Mouse (Mus musculus) kidney, postnatal 0 days (tissue): Measurements from ENCODE around the gene Dct. TPM values are rescaled to one million over a fixed set of nuclear protein-coding genes. Genes with fewer than 3 reads are reported as not detected.

Experiments
- ATAC-seq: fragments of 200-750 bp; cut with Nextera tagmentation; replicated peaks from 2 replicates; pipeline ENCODE4 v1.8.0; 2017; ENCODE audit warnings: low read depth, moderate number of reproducible peaks, moderate TSS enrichment, moderate library complexity; ENCODE audit not compliant: low FRiP score
- DNase-seq: peaks from one replicate; pipeline ENCODE4 v3.0.0-alpha.2; 2016; ENCODE audit warnings: low spot score
- H3K27ac ChIP-seq: fragments of 300-500 bp; sonication (generic); 2 replicates; pipeline ENCODE4 v1.5.1; 2014; ENCODE audit warnings: mild to moderate bottlenecking
- H3K27me3 ChIP-seq: fragments of 300-500 bp; sonication (generic); 2 replicates; pipeline ENCODE4 v1.6.1; 2014; ENCODE audit warnings: low read length, mixed read lengths; ENCODE audit not compliant: insufficient read depth
- H3K36me3 ChIP-seq: fragments of 300-500 bp; sonication (generic); 2 replicates; pipeline ENCODE4 v1.6.1; 2014; ENCODE audit warnings: low read length, mixed read lengths; ENCODE audit not compliant: insufficient read depth
- H3K4me1 ChIP-seq: fragments of 300-500 bp; sonication (generic); replicated peaks from 2 replicates; pipeline ENCODE4 v1.6.1; 2014; ENCODE audit warnings: antibody characterized with exemption, low read length, mixed read lengths; ENCODE audit not compliant: insufficient read depth
- H3K4me2 ChIP-seq: fragments of 300-500 bp; sonication (generic); 2 replicates; pipeline ENCODE4 v1.6.1; 2014; ENCODE audit warnings: mild to moderate bottlenecking, low read length, moderate library complexity, mixed read lengths
- H3K4me3 ChIP-seq: fragments of 300-500 bp; sonication (generic); replicated peaks from 2 replicates; pipeline ENCODE4 v1.5.1; 2014; ENCODE audit warnings: low read depth, low read length
- H3K9ac ChIP-seq: fragments of 300-500 bp; sonication (generic); 2 replicates; pipeline ENCODE4 v1.6.1; 2014; ENCODE audit warnings: low read depth, low read length
- H3K9me3 ChIP-seq: fragments of 300-500 bp; sonication (generic); replicated peaks from 2 replicates; pipeline ENCODE4 v1.6.1; 2016; ENCODE audit warnings: low read length, inconsistent platforms, mixed read lengths
- CTCF ChIP-seq: IDR thresholded peaks from 2 replicates; pipeline ENCODE4 v1.5.1; 2016; ENCODE audit warnings: antibody characterized with exemption, low read depth, mild to moderate bottlenecking, moderate library complexity
- WGBS: fragments of 180-500 bp; shearing (Covaris S2); extraction: QIAGEN DNeasy Blood & Tissue Kit; methylation state at CpG from one replicate; pipeline ENCODE4 v1.1.7; 2014; 5-methylcytosine and 5-hydroxymethylcytosine counted together
- polyA plus RNA-seq: library from polyadenylated mRNA; unstranded; fragments of >200 nt; fragmentation: Nextera tagmentation; extraction: Ambion mirVana; gene quantifications from 2 replicates; pipeline ENCODE4 v1.2.1, GENCODE M21; 2015

Dct gene
- polyA plus RNA-seq, 1 experiment from 2014 or later, result 0.45 TPM

GRCm38 (mm10) chr14:117993845-117994244 is 58.2 kb downstream of the Dct start:
- Histone ChIP-seq H3K4me2 (no peak overlapping the region), H3K4me1 (no peaks in the 10 kb centered on the region), H3K36me3 (no peaks in the 10 kb centered on the region), H3K27me3 (no peaks in the 10 kb centered on the region), H3K4me3 (no peak overlapping the region), H3K9ac (no peak overlapping the region), H3K9me3 (no peaks in the 10 kb centered on the region), H3K27ac (no peak overlapping the region)
- DNase-seq (no peak), ATAC-seq (no peak; the same call in 1 of the 2 replicates)
- WGBS, result 70% methylated on average over 6 of the region's 6 CpGs
- no peak for TF ChIP-seq CTCF

- H3K27ac ChIP-seq, result no peak overlapping the region
- no peak for TF ChIP-seq CTCF
- ATAC-seq, result no peak
- no peak overlapping the region for H3K4me2 ChIP-seq
- DNase-seq, result no peak
- no peaks in the 10 kb centered on the region for H3K4me1 ChIP-seq
- no peaks in the 10 kb centered on the region for H3K9me3 ChIP-seq
- no peak overlapping the region for H3K9ac ChIP-seq
- no peaks in the 10 kb centered on the region for H3K36me3 ChIP-seq
- H3K27me3 ChIP-seq, result no peaks in the 10 kb centered on the region
- 64% methylated on average over 8 of the region's 8 CpGs for WGBS
- no peak overlapping the region for H3K4me3 ChIP-seq
Observed at GRCm38 (mm10) chr14:117992600-117993256, 59.3 kb downstream of the Dct start.

GRCm38 (mm10) chr14:117990203-117990602 is 61.8 kb downstream of the Dct start:
- Histone ChIP-seq H3K9ac (no peak overlapping the region), H3K4me1 (no peaks in the 10 kb centered on the region), H3K4me3 (no peak overlapping the region), H3K27ac (no peak overlapping the region), H3K4me2 (no peak overlapping the region), H3K27me3 (no peaks in the 10 kb centered on the region), H3K9me3 (no peaks in the 10 kb centered on the region), H3K36me3 (no peaks in the 10 kb centered on the region)
- no peak for DNase-seq
- ATAC-seq, result no peak
- no peak for TF ChIP-seq CTCF
- WGBS, result 49% methylated on average over 8 of the region's 8 CpGs

DNA sequence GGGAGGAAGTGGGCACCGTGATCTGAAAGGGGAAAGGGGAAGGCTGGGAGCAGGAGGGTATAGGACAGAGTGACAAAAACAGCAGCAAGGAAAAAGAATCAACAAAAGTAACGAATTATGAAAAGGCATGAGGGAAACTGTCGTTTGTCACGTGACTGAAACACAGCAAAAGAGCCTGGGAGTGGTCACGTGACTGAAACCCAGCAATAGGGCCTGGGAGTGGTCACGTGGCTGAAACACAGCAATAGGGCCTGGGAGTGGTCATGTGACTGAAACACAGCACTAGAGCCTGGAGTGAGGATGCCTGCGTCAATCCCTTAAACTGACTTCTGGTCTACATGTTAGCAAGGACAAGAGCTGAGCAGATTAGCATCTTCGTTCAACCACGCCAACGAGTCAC is 63.6 kb downstream of the Dct start:
- no peaks in the 10 kb centered on the region for H3K9me3 ChIP-seq
- H3K4me2 ChIP-seq, result no peak overlapping the region
- ATAC-seq (no peak), DNase-seq (no peak)
- no peak overlapping the region for H3K27ac ChIP-seq
- no peak overlapping the region for H3K9ac ChIP-seq
- H3K27me3 ChIP-seq, result no peaks in the 10 kb centered on the region
- H3K4me3 ChIP-seq, result no peak overlapping the region
- H3K36me3 ChIP-seq, result no peaks in the 10 kb centered on the region
- no peak for TF ChIP-seq CTCF
- H3K4me1 ChIP-seq, result no peaks in the 10 kb centered on the region
- WGBS, result 86% methylated on average over 10 of the region's 10 CpGs

DNA sequence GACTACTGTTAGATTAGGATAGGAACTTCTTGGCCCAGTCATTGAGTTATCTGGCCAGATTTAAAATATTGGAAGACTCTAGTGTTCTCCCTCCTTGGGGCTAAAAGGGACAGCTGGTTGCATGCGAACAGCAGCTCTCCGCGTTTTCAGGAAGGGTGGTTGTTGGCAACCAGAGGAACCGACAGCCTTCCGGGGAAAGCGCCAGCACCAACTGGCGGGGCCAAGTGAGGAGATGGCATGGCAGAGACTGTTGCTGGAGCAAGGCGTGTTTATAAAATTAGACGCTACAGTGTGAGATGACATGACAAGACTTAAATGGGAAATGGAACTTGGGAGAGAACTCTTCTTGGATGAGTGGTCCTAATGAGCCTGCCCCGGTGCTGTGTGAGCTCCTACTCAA is 70.5 kb downstream of the Dct start:
- no peak overlapping the region for H3K4me2 ChIP-seq
- no peak overlapping the region for H3K9ac ChIP-seq
- H3K27me3 ChIP-seq, result no peaks in the 10 kb centered on the region
- no peaks in the 10 kb centered on the region for H3K4me1 ChIP-seq
- H3K4me3 ChIP-seq, result no peak overlapping the region
- no peak for ATAC-seq
- H3K9me3 ChIP-seq, result no peaks in the 10 kb centered on the region
- H3K36me3 ChIP-seq, result no peaks in the 10 kb centered on the region
- WGBS, result 94% methylated on average over 10 of the region's 10 CpGs
- no peak for TF ChIP-seq CTCF
- no peak for DNase-seq
- no peak overlapping the region for H3K27ac ChIP-seq

DNA sequence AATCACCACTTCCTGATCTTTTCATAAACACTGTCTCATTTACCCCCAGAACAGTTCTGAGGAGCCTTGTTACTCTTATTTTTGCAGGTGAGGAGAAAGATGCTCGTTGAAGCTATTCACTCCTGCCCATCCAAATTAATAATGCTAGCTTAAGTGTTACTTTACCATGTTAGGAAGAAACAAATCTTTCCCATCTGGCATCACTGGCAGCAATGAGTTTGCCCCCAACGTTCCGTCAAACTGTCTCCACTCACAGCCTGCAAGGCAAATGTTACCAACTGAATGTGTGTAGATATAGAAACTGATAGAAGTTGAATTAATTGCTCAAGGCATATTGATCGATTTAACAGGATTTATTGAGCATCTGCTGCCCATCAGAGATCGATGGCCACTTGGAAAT is 79.5 kb downstream of the Dct start:
- no peaks in the 10 kb centered on the region for H3K27me3 ChIP-seq
- no peaks in the 10 kb centered on the region for H3K4me1 ChIP-seq
- ATAC-seq (no peak), DNase-seq (no peak)
- H3K4me2 ChIP-seq, result no peak overlapping the region
- no peak overlapping the region for H3K27ac ChIP-seq
- H3K36me3 ChIP-seq, result no peaks in the 10 kb centered on the region
- no peak overlapping the region for H3K9ac ChIP-seq
- no peak overlapping the region for H3K4me3 ChIP-seq
- 91% methylated on average over 5 of the region's 5 CpGs for WGBS
- TF ChIP-seq CTCF, result no peak
- H3K9me3 ChIP-seq, result no peaks in the 10 kb centered on the region

Other genes starting within 250 kb of the Dct start
- 31.6 and 34.0 TPM in 2 replicates for gene Tgds, start 80.5 kb upstream of the Dct start, polyA plus RNA-seq
- 51.1 and 52.8 TPM in 2 replicates for gene Gpr180, start 84.9 kb upstream of the Dct start, polyA plus RNA-seq
- not detected in 2 replicates for gene Sox21, start 184.8 kb upstream of the Dct start, polyA plus RNA-seq
- gene Gm9376, start 214.7 kb upstream of the Dct start, polyA plus RNA-seq, result not detected in 2 replicates